Mouse (Mus musculus): Measurements from ENCODE around the gene Mpv17.

- no peak for TF ChIP-seq CTCF (IDR thresholded peaks at IDR 0.05; ENCODE audit: low read depth)
- TF ChIP-seq EP300 (IDR thresholded peaks at IDR 0.05; ENCODE audit: low read depth) = no peak
These were observed 15.6 kb downstream of the Mpv17 start, which contains the start of gene Ucn for GRCm38 (mm10) chr5:31138241-31138967.

Data from liver, postnatal 0 days (tissue).